Mouse (Mus musculus) thymus, postnatal 36 days (tissue): ENCODE measurements around the gene Sipa1l2.

Source experiments
- DNase-seq, 2 experiments: peaks; one replicate each; pipeline ENCODE4 v3.0.0; 2022; ENCODE audit warnings: mixed read lengths in 2 of 2

The Sipa1l2 gene

GRCm38 (mm10) chr8:125510861-125511668 is 58.5 kb downstream of the Sipa1l2 start:
- DNase-seq = no peak

DNA sequence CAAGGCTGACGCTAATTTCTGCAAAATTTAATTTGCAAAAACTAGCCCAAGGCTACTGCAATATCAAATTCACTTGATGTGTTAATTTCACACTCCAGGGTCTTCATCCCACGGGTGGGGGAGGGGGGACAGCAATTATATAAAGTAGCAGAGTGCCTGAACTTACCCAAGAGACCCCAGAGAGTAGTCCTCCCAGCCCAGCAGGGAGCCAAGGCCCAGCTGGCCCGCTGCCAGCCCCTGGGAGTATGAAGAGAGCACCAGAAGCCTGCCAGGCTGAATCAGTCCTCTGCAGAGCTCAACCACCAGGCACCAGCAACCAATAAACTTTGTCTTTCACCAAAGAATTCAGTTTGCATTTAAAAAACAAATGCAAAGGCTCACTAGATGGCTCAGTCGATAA is 59.8 kb downstream of the Sipa1l2 start:
- no peak for DNase-seq

DNA sequence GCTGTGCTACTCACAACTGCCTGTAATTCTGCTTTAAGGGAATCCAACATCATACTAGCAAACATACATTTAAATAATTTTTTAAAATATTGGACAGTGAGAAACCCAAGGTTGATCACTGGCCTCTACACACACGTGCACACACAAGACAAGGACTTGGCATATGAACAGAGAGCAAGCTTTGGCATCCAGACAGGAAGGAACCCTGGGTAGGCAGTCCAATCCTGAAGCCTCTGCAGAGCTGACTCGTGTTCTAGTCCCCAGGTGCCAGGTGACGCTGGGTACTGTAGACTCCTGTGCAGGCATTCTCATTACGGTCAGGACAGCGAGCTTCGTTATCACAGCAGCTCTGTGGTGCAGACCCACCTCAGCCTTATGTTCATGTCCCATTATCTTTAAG is 60.4 kb downstream of the Sipa1l2 start:
- DNase-seq = no peak

DNA sequence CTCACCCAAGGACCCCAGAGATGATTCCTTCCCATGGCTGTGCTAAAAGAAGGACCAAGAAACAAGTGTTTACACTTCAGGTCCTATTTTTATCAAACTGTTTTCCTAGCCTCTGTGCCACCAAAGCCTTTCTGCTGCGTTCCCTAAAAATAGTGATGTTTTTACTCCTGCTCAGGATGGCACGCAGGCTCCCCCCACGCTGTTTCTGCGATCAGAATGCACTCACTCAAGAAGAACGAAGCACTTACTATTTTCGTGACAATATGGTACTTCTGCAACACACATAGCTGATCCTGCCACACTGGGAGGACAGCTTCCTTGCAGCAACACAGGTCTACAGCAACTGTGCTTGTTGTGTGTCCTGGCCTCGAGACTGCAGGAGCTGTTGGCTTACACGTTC is 62.3 kb downstream of the Sipa1l2 start:
- DNase-seq = no peak

DNA sequence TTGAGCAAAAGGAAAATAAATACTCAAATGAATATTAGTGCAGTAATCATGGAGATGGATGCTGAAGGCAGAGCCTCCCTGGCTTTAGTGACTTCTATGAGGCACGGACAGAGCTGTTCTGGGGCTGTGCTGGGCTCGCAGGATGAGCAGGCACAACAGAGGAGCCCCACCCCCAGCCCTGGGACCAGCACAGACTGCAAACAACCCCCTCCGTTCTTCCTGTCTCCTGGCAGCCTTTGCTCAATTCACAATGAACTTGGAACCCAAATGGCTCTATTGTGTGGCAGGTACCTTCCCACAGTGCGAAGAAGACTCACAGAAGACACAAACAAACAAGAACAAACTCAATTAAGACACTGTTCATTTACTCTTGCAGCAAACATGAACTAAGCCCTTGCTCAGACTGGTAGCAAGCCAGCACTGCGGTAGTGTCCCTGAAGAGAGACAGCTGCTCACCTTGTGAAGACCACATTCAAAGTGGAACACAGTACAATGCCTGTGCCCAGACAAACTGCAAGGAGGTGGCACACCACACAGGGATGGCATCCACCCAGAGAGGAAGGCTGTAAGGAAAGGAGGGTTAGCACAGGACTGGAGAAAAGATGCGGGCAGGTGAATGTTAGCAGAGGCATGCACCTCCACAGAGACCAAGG is 64.9 kb downstream of the Sipa1l2 start:
- peak; percentile 38 to 46 for DNase-seq

DNA sequence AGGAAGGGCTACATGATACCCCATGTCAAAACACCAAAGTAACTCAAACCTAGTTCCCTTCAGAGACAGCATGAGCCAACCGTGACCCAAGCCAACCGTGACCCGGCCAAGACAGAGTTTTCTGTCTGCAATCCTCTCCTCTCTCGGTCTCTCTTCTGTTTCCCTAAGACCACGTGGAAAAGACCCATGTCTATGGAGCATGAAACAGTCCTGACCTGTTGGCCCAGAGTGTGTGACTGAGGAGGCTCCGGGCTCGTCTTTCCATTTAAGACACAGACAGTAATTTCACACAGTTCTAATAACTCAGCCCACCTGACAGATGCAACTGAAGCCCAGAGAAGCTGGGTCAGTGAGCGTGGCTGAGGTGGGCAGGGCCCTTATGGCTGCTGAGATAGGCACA is 65.8 kb downstream of the Sipa1l2 start:
- DNase-seq = no peak

- no peak for DNase-seq
Observed at GRCm38 (mm10) chr8:125502828-125503227, 66.8 kb downstream of the Sipa1l2 start.

- no peak for DNase-seq
Observed at GRCm38 (mm10) chr8:125500005-125500404, 69.6 kb downstream of the Sipa1l2 start.

DNA sequence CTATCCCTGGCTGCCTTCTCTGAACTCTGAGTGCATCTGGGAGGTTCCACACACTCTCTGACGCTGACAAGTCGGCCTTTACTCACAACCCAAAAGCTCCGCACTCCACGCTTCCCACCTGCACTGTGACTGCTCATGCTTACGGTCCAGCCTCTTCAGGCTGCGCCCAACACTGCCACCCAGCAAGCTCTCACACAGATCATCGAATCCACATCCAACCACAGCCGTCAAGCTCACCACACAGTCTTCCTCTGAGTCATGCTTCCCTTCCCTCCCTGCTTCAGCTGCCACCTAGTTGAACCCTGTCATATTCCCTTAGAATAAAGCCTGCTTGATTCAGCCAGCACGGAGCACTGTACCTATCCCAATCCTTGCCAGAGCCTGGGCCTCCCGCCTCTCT is 71.1 kb downstream of the Sipa1l2 start:
- no peak for DNase-seq

DNA sequence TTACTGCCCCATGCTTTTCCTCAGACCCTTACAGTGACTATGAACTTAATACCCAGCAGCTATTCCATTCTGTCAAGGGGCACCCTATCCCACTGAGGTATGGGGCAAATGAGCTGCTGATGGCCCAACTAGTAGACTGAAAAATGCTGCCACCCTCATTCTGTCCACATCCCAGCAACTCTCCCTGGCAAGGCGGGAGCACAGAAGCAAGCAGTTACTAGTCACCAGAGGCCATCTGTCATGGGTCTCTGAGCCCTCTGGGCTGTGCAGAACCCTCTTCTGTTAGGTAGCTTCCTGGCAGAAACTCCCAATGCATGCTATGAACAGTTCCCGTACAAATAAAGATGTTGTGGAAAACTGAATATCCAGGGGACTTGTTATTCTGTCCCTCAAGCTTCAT is 74.1 kb downstream of the Sipa1l2 start:
- no peak for DNase-seq

DNA sequence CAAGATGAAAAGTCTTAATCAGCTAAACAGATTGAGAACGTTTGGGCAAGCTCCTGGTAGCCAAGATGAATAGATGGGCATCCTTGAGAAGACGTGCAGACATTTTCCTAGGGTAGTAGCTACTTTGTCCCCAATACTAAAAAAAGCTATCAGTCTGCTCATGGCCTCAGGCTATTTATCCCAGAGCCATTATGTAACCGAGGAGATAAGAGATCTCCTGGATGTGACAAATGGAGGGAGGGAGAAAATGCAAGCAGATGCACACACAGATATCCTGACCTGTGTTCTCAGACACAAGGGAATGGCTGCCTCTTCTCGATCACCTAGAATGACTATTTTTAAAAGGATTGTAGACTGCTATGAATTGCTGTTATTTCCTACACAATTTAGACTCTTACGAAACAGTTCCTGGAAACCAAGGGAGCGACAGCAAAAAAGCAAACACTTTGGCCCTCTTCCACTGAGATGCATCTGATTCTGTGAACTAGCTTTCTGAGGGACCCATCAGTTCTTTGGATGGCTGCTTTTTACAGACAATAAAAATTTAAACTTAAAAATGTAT is 76.3 kb downstream of the Sipa1l2 start:
- DNase-seq = no peak

DNA sequence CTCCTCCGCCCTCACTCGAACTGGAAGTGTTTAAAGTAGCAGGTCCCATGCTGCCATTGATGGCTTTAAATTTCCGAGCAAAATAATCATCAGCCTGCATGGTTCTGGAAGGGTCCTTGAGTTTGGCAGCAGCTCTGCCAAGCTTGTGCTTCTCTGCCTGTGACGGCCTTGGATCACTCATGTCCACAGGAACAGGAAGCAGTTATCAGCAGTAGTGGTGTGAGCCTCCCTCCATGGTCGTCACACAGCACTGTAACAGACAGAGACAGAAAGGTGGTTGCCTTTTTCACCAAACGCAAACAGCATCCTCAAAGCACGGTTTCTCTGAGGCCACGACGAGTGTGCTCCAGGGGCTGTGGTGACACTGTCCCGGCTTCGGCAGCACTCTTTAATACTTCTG is 77.2 kb downstream of the Sipa1l2 start:
- DNase-seq = no peak

DNA sequence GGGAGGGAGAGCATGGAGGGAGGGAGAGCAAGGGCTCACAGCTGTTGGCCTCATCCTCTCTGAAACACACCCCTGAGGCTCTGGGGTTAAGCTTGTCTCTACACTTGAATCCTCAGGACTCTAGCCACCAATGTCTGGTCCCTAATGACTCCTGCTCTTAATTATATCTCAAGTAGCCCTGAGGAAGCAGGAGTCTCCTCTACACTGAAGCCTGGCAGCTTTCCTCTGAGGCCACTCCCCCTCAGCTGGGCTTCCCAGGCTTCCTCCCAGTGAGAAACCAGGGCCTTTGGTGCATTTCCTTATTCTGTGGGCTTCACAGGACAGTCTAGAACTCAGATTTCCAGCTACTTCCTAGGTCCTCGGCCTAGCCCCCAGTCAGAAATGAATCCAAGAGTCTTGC is 80.9 kb downstream of the Sipa1l2 start:
- DNase-seq = no peak

DNA sequence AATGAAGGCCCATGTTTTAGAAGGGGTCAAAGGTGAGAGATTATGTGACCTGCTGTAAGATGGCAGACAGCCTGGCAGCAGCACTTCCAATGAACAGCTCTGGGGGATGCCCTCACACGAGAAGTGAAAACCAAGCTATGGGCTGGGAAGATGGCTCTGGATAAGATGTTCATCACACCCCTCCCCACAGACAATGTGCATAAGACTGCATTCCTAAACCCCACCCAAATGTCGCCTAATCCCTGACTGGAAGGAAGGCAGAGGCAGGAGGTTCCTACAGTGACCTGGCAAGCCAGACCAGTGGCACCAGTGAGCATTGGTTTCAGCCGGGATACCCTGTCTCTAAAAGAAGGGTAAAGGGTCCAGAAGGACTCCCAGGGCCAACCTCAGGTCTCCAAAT is 83.9 kb downstream of the Sipa1l2 start:
- DNase-seq = no peak

DNA sequence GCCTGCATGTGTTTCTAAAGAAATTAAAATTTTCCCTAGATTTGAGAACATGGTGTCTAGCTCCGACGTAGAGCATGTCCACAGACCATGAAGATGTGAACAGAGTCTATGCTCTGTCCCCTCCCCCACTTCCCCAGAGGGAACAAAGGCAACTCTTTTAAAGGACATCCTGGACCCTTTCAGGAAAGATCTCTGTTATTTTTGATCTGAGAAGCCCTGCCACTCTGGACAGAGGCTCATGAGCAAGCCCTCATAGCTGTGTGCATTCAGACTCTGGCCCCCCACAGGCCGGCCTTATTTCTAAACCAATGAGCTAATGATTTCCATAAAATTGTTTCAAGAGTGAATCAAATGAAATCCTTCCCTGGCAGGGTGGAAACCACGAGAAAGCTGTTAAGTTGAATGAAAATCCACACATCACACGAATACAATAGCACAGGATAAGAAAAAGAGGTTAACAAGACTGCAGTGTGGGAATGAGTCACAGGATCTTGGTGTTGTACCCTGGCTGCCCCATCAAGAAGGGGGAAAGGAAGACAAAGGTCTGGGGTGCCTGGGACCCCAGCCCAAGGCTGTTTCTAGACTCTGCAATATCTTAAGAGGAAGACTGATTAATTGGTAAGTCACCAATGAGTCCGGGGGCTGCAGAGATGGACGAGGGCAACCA is 84.9 kb downstream of the Sipa1l2 start:
- DNase-seq = no peak

GRCm38 (mm10) chr8:125482491-125483096 is 87.0 kb downstream of the Sipa1l2 start:
- no peak for DNase-seq

DNA sequence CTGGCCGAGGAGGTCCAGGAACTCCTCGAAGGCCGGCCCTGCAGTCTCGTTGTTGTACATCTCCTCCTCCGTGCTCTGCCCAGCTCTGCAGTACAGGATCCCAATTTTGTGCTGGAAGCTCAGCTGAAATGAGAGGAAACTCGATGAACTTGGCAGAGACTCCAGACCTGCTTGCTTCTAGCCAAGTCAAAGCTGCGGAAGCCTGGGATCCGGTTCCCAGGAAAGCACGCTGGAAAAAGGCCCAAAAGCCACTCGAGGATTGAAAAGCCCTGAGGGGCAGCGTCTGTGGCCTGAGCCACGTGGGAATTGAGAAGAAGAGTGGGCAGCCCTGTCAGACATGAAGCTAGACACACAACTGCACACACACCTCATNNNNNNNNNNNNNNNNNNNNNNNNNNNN is 94.7 kb downstream of the Sipa1l2 start:
- no peak for DNase-seq

DNA sequence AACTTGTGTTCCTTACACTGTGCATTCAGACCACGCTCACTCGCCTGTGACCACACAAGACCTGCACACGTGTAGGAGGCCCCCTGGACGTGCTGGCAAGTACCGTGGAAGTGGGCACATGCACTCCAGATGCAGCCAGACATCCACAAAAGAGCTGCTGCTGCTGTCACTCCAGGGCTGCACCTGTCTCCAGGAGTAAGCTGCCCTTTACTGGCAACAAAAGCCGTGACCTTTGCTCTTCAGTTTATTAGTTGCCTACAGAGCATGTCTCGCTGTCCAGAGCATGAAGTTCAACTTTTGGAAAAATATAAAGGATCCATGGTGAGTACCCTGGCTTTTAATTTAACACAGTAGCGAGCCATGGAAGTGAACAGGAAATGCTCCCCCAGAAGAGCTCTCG is 98.2 kb downstream of the Sipa1l2 start:
- DNase-seq = no peak

DNA sequence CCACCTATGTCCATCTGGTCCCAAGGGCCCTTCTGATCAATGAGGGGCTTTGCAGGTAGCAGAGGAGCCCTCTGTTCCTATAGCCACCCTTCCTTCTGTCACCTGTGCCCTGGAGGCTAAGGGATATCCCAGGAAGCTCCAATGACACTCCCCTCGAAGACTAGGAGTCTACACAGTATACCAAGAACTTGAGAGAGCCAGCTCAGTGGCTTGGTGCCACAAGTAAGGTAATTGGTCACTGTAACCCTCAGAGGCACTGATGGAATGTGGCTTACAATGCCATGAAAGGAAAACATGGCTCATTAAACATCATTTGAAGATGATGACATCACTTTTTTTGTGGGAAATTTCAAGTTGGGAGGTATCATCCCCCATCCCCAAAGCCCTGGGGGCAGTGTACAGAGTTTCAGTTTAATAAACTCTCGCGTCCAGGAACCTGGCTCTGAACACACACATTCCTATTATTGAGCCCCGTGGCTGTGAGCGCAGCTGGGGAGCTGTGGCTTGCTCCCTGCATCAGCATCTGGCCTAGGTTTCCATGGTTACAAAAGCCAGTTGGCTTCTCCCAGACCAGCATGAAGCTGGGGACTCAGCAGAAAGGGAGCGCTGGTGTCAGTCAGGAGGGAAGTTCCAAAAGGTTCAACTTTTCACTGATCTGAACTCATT is 104.3 kb downstream of the Sipa1l2 start:
- no peak for DNase-seq

- no peak for DNase-seq
Observed at GRCm38 (mm10) chr8:125462901-125463300, 106.7 kb downstream of the Sipa1l2 start.

- DNase-seq = peak; percentile 23 to 32
Observed at GRCm38 (mm10) chr8:125461504-125461903, 108.1 kb downstream of the Sipa1l2 start.

- no peak for DNase-seq
Observed at GRCm38 (mm10) chr8:125460602-125461001, 109.0 kb downstream of the Sipa1l2 start.

DNA sequence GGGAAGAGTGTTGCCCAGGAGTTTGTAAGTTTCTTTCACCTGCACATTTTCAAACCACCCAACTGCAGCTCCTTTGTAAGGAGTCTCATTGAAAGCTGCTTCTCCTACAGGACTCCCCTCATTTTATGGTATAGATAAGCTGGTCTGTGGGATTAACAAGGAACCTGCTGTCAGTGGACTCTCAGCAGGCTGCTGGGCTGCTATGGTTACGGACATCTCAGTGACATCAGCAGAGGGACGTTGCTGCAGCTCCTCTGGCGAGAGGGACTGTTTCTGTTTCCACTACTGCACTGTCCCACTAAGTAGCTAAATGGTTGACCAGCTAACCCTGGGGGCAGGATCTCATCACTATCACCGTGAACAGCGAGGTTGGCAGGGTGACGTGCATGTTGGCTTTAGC is 120.6 kb downstream of the Sipa1l2 start:
- no peak for DNase-seq
